Mouse (Mus musculus): ENCODE data around the gene Trabd.

The Trabd gene

DNA sequence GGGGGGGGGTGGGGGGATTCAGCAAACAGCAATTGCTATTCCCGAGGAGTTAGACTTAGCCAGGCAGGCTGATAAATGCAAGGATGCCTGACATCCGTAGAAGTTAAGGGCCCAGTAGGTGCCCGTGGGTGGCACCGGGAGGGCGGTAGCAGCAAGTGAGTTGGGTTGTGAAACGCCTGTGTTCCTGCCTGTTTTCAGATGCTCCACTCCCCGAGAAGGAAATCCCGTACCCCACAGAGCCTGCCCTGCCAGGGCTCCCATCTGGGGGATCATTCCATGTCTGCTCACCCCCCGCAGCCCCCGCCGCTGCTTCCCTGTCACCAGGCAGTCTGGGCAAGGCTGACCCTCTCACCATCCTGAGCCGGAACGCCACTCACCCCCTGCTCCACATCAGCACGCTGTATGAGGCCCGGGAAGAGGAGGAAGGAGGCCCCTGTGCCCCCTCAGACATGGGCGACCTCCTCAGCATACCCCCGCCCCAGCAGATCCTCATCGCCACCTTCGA, 5.5 kb upstream of the Trabd start:
- TF ChIP-seq NANOG (IDR thresholded peaks at IDR 0.05; ENCODE audit: borderline replicate concordance, low read length): no peak
- no peak for TF ChIP-seq CTCF (conservative IDR thresholded peaks at IDR 0.05; ENCODE audit: low read length)
- TF ChIP-seq POU5F1 (IDR thresholded peaks at IDR 0.05; ENCODE audit: borderline replicate concordance, low read length): no peak
- H3K9me3 ChIP-seq (ENCODE audit: low read length): no peaks in the 10 kb centered on the region
- H3K27me3 ChIP-seq (ENCODE audit: insufficient read depth, low read length): peaks cover 97% of the 10 kb centered on the region
- no peaks in the 10 kb centered on the region for H3K36me3 ChIP-seq (ENCODE audit: insufficient read depth, low read length)
- H3K4me3 ChIP-seq (replicated peaks; ENCODE audit: low read length): peak overlapping the region; percentile 67
- H3K4me1 ChIP-seq (replicated peaks; ENCODE audit: low read depth, low read length): peaks cover 45% of the 10 kb centered on the region

- TF ChIP-seq CTCF (conservative IDR thresholded peaks at IDR 0.05; ENCODE audit: low read length): no peak
- no peak for TF ChIP-seq NANOG (IDR thresholded peaks at IDR 0.05; ENCODE audit: borderline replicate concordance, low read length)
- TF ChIP-seq POU5F1 (IDR thresholded peaks at IDR 0.05; ENCODE audit: borderline replicate concordance, low read length): no peak
- Histone ChIP-seq H3K27me3 (ENCODE audit: insufficient read depth, low read length) (peaks cover 97% of the 10 kb centered on the region), H3K36me3 (ENCODE audit: insufficient read depth, low read length) (no peaks in the 10 kb centered on the region), H3K4me1 (replicated peaks; ENCODE audit: low read depth, low read length) (peaks cover 55% of the 10 kb centered on the region), H3K9me3 (ENCODE audit: low read length) (no peaks in the 10 kb centered on the region), H3K4me3 (replicated peaks; ENCODE audit: low read length) (peak overlapping the region; percentile 60)
Measured at GRCm38 (mm10) chr15:89070606-89071005, 4.3 kb upstream of the Trabd start.

DNA sequence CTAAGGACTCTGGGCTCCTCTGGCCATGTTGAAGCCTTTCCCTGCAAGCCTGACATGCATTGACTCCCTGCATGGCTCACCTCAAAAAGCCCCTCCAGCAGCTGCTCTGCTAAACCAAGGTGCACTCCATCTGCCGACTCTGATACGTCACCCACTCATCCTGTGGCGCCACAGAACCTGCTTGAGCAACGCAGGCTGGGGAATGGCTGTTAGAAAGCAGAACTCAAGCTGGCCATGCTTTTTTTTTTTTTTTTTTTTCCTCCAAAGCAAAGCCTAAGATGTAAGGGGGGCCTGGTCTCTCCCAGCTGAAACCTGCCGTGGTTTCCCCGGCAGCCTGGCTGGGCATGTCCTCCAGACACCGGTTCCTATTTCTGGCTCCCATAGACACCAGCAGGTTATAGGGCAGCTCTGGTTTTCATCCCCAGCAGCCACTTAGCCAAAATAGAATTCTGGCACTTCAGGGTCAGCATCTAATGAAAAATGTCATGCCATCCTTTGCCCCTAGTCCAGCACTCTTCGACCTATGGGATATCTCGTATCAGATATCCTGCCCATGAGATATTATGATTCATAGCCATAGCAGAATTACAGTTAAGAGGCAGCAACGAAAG, 826 bp upstream of the Trabd start:
- peaks cover 78% of the 10 kb centered on the region for H3K27me3 ChIP-seq (ENCODE audit: insufficient read depth, low read length)
- H3K36me3 ChIP-seq (ENCODE audit: insufficient read depth, low read length): no peaks in the 10 kb centered on the region
- H3K9me3 ChIP-seq (ENCODE audit: low read length): no peaks in the 10 kb centered on the region
- no peak for TF ChIP-seq CTCF (conservative IDR thresholded peaks at IDR 0.05; ENCODE audit: low read length)
- no peak for TF ChIP-seq POU5F1 (IDR thresholded peaks at IDR 0.05; ENCODE audit: borderline replicate concordance, low read length)
- TF ChIP-seq NANOG (IDR thresholded peaks at IDR 0.05; ENCODE audit: borderline replicate concordance, low read length): no peak
- no peak overlapping the region for H3K4me3 ChIP-seq (replicated peaks; ENCODE audit: low read length)
- H3K4me1 ChIP-seq (replicated peaks; ENCODE audit: low read depth, low read length): peaks cover 61% of the 10 kb centered on the region

DNA sequence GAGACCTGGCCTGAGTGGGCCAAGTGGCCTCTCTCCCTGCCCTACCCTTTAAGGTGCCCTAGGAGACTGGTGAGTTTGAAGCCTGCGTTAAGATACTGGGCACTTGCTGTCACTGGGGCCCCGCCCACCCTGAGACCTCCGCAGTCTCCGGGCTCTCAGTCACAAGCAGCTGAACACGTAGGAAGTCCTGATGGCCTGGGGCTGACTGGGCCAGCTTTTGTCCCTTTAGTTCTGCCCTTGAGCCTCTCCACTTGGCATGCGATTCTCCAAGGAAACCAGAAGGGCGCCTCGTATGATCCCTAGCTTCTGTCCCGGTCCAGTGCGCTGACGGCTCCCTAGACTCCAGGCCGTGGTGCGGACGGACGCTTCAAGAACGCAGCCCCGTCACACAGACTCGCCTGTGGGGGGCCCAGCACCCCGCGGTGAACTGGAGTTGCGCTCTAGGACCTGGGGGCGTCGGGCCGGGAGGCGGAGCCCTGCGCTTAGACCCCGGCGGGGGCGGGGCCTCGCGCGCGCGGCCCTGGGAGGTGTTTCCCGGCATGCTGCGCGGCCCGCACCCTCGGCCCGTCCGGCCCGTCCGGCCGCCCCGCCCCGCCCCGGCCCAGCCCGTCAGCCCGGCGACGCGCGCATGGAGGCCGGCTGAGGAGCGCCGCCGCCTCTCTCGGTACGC, 689 bp downstream of the Trabd start:
- Histone ChIP-seq H3K4me3 (replicated peaks; ENCODE audit: low read length) (peak overlapping the region; percentile 84), H3K36me3 (ENCODE audit: insufficient read depth, low read length) (peaks cover 1% of the 10 kb centered on the region; the same call in 1 of the 2 replicates), H3K4me1 (replicated peaks; ENCODE audit: low read depth, low read length) (peaks cover 46% of the 10 kb centered on the region), H3K27me3 (ENCODE audit: insufficient read depth, low read length) (peaks cover 63% of the 10 kb centered on the region), H3K9me3 (ENCODE audit: low read length) (no peaks in the 10 kb centered on the region)
- no peak for TF ChIP-seq POU5F1 (IDR thresholded peaks at IDR 0.05; ENCODE audit: borderline replicate concordance, low read length)
- no peak for TF ChIP-seq CTCF (conservative IDR thresholded peaks at IDR 0.05; ENCODE audit: low read length)
- no peak for TF ChIP-seq NANOG (IDR thresholded peaks at IDR 0.05; ENCODE audit: borderline replicate concordance, low read length)

GRCm38 (mm10) chr15:89076156-89076731, 1.3 kb downstream of the Trabd start:
- H3K4me3 ChIP-seq (replicated peaks; ENCODE audit: low read length): peak overlapping the region; percentile 84
- TF ChIP-seq POU5F1 (IDR thresholded peaks at IDR 0.05; ENCODE audit: borderline replicate concordance, low read length) (no peak), NANOG (IDR thresholded peaks at IDR 0.05; ENCODE audit: borderline replicate concordance, low read length) (no peak), CTCF (conservative IDR thresholded peaks at IDR 0.05; ENCODE audit: low read length) (no peak)
- H3K27me3 ChIP-seq (ENCODE audit: insufficient read depth, low read length): peaks cover 57% of the 10 kb centered on the region
- H3K36me3 ChIP-seq (ENCODE audit: insufficient read depth, low read length): peaks cover 6% of the 10 kb centered on the region; the same call in 1 of the 2 replicates
- no peaks in the 10 kb centered on the region for H3K9me3 ChIP-seq (ENCODE audit: low read length)
- H3K4me1 ChIP-seq (replicated peaks; ENCODE audit: low read depth, low read length): peaks cover 41% of the 10 kb centered on the region

- Histone ChIP-seq H3K4me3 (replicated peaks; ENCODE audit: low read length) (no peak overlapping the region), H3K36me3 (ENCODE audit: insufficient read depth, low read length) (peaks cover 27% of the 10 kb centered on the region), H3K4me1 (replicated peaks; ENCODE audit: low read depth, low read length) (peaks cover 37% of the 10 kb centered on the region), H3K9me3 (ENCODE audit: low read length) (no peaks in the 10 kb centered on the region), H3K27me3 (ENCODE audit: insufficient read depth, low read length) (peaks cover 38% of the 10 kb centered on the region)
- TF ChIP-seq NANOG (IDR thresholded peaks at IDR 0.05; ENCODE audit: borderline replicate concordance, low read length) (no peak), POU5F1 (IDR thresholded peaks at IDR 0.05; ENCODE audit: borderline replicate concordance, low read length) (no peak), CTCF (conservative IDR thresholded peaks at IDR 0.05; ENCODE audit: low read length) (no peak)
Measured at GRCm38 (mm10) chr15:89078208-89078836, 3.4 kb downstream of the Trabd start.

- TF ChIP-seq CTCF (conservative IDR thresholded peaks at IDR 0.05; ENCODE audit: low read length) (no peak), POU5F1 (IDR thresholded peaks at IDR 0.05; ENCODE audit: borderline replicate concordance, low read length) (no peak), NANOG (IDR thresholded peaks at IDR 0.05; ENCODE audit: borderline replicate concordance, low read length) (no peak)
- no peaks in the 10 kb centered on the region for H3K27me3 ChIP-seq (ENCODE audit: insufficient read depth, low read length)
- no peaks in the 10 kb centered on the region for H3K9me3 ChIP-seq (ENCODE audit: low read length)
- H3K4me1 ChIP-seq (replicated peaks; ENCODE audit: low read depth, low read length): peaks cover 19% of the 10 kb centered on the region
- peaks cover 60% of the 10 kb centered on the region for H3K36me3 ChIP-seq (ENCODE audit: insufficient read depth, low read length)
- no peak overlapping the region for H3K4me3 ChIP-seq (replicated peaks; ENCODE audit: low read length)
Measured at GRCm38 (mm10) chr15:89083906-89084305, 9.0 kb downstream of the Trabd start.

- H3K27me3 ChIP-seq (ENCODE audit: insufficient read depth, low read length): peaks cover 6% of the 10 kb centered on the region
- H3K9me3 ChIP-seq (ENCODE audit: low read length): no peaks in the 10 kb centered on the region
- no peak for TF ChIP-seq CTCF (conservative IDR thresholded peaks at IDR 0.05; ENCODE audit: low read length)
- peaks cover 60% of the 10 kb centered on the region for H3K36me3 ChIP-seq (ENCODE audit: insufficient read depth, low read length)
- peak overlapping the region; percentile 2; the same call in 1 of the 2 replicates for H3K4me3 ChIP-seq (replicated peaks; ENCODE audit: low read length)
- peaks cover 22% of the 10 kb centered on the region for H3K4me1 ChIP-seq (replicated peaks; ENCODE audit: low read depth, low read length)
Measured at GRCm38 (mm10) chr15:89084826-89085225, 9.9 kb downstream of the Trabd start.

All from E14TG2a.4 (cell line).